Mouse (Mus musculus) forebrain, embryonic 12.5 days (tissue): ENCODE measurements around the gene Dll3. TPM values are rescaled to one million over a fixed set of nuclear protein-coding genes. Genes with fewer than 3 reads are reported as not detected.

Source experiments
- polyA plus RNA-seq: library from polyadenylated mRNA; unstranded; fragments of >200 nt; fragmentation: Nextera tagmentation; extraction: Ambion mirVana; gene quantifications from 2 replicates; pipeline ENCODE4 v1.2.1, GENCODE M21; 2016

The Dll3 gene
- polyA plus RNA-seq, 1 experiment from 2014 or later: 42.9 TPM

Other genes starting within 250 kb of the Dll3 start
- gene Fcgbp, start 231.0 kb downstream of the Dll3 start, polyA plus RNA-seq: 0.20 and 0.26 TPM in 2 replicates
- gene 9530053A07Rik, start 172.8 kb downstream of the Dll3 start, polyA plus RNA-seq: 0.12 and 0.17 TPM in 2 replicates
- gene Fbl, start 132.5 kb downstream of the Dll3 start, polyA plus RNA-seq: 147 and 151 TPM in 2 replicates
- 16.9 and 17.4 TPM in 2 replicates for gene Dyrk1b, start 122.8 kb downstream of the Dll3 start, polyA plus RNA-seq
- gene Eid2, start 34.4 kb downstream of the Dll3 start, polyA plus RNA-seq: 3.8 and 7.1 TPM in 2 replicates
- gene Eid2b, start 24.5 kb downstream of the Dll3 start, polyA plus RNA-seq: 24.1 and 27.8 TPM in 2 replicates
- gene Selenov, start 11.1 kb downstream of the Dll3 start, polyA plus RNA-seq: 0.41 and 0.94 TPM in 2 replicates
- 189 and 196 TPM in 2 replicates for gene Timm50, start 9.8 kb upstream of the Dll3 start, polyA plus RNA-seq
- 106 and 117 TPM in 2 replicates for gene Supt5, start 36.5 kb upstream of the Dll3 start, polyA plus RNA-seq
- 594 and 628 TPM in 2 replicates for gene Rps16, start 48.4 kb upstream of the Dll3 start, polyA plus RNA-seq
- gene Plekhg2, start 70.4 kb upstream of the Dll3 start, polyA plus RNA-seq: 67.0 and 69.7 TPM in 2 replicates
- 5.1 and 5.5 TPM in 2 replicates for gene Zfp36, start 78.0 kb upstream of the Dll3 start, polyA plus RNA-seq
- gene Med29, start 90.5 kb upstream of the Dll3 start, polyA plus RNA-seq: 43.1 and 43.6 TPM in 2 replicates
- gene Paf1, start 90.7 kb upstream of the Dll3 start, polyA plus RNA-seq: 84.6 and 86.2 TPM in 2 replicates
- gene Gmfg, start 135.2 kb upstream of the Dll3 start, polyA plus RNA-seq: 3.4 and 4.5 TPM in 2 replicates
- 6.7 and 8.8 TPM in 2 replicates for gene Lrfn1, start 149.7 kb upstream of the Dll3 start, polyA plus RNA-seq
- not detected in 2 replicates for gene Ifnl2, start 208.2 kb upstream of the Dll3 start, polyA plus RNA-seq
- gene Ifnl3, start 220.6 kb upstream of the Dll3 start, polyA plus RNA-seq: not detected in 2 replicates
- not detected in 2 replicates for gene Sycn, start 238.6 kb upstream of the Dll3 start, polyA plus RNA-seq
- not detected in 2 replicates for gene Nccrp1, start 245.0 kb upstream of the Dll3 start, polyA plus RNA-seq